Mouse (Mus musculus) C2C12 (cell line): ENCODE data around the gene Akap8.

Experiments used
- CEBPB ChIP-seq: IDR thresholded peaks from one replicate; pipeline ENCODE4 v1.6.1; 2011; ENCODE audit warnings: low read depth, mild to moderate bottlenecking, control low read depth, moderate library complexity
- CTCF ChIP-seq: IDR thresholded peaks from one replicate; pipeline ENCODE4 v1.5.1; 2011; ENCODE audit not compliant: control insufficient read depth, insufficient read depth, insufficient read length
- MAX ChIP-seq: IDR thresholded peaks from one replicate; pipeline ENCODE4 v1.6.1; 2011; ENCODE audit warnings: mild to moderate bottlenecking, control low read depth
- MYOD1 ChIP-seq: IDR thresholded peaks from one replicate; pipeline ENCODE4 v1.6.1; 2011; ENCODE audit warnings: low read depth; ENCODE audit not compliant: control insufficient read depth, insufficient read length
- MYOG ChIP-seq: IDR thresholded peaks from one replicate; pipeline ENCODE4 v1.6.1; 2011; ENCODE audit not compliant: control insufficient read depth, insufficient read length; ENCODE audit errors: extremely low read depth
- USF1 ChIP-seq: IDR thresholded peaks from one replicate; pipeline ENCODE4 v1.6.1; 2011; ENCODE audit warnings: low read depth, mild to moderate bottlenecking, control low read depth, moderate library complexity

DNA sequence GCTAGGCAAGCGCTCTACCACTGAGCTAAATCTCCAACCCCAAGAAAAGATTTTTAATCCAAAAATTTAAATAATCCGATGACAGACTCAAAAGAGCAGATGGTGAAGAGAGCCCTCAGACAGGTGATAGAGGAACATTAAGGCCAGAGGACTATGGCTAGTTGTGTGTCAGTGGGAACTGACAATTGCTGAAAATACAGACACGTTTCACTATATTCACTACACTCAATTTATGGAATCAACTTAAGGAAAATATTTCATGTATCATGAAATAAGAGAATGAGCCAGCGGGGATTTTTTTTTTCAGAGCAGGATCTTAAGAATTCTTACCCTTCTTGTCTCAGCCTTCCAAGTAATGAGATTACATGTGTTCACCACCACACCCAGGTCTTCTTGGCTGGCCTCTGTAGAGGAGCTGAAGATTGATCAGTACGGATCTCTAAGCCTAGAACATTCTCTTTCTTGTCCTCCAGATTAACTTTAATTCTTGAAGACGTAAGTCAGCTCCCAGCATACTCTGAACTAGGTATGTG, 35.8 kb downstream of the Akap8 start:
- TF ChIP-seq MAX (no peak), CTCF (no peak), MYOD1 (no peak), MYOG (no peak), CEBPB (no peak), USF1 (no peak)
